Mouse (Mus musculus): ENCODE measurements around the gene Itk.
A peak's percentile ranks its signal among the peaks of the same experiment; 100 is the strongest.

The Itk gene

GRCm38 (mm10) chr11:46305881-46306520, 83.3 kb downstream of the Itk start:
- no peak for DNase-seq

DNA sequence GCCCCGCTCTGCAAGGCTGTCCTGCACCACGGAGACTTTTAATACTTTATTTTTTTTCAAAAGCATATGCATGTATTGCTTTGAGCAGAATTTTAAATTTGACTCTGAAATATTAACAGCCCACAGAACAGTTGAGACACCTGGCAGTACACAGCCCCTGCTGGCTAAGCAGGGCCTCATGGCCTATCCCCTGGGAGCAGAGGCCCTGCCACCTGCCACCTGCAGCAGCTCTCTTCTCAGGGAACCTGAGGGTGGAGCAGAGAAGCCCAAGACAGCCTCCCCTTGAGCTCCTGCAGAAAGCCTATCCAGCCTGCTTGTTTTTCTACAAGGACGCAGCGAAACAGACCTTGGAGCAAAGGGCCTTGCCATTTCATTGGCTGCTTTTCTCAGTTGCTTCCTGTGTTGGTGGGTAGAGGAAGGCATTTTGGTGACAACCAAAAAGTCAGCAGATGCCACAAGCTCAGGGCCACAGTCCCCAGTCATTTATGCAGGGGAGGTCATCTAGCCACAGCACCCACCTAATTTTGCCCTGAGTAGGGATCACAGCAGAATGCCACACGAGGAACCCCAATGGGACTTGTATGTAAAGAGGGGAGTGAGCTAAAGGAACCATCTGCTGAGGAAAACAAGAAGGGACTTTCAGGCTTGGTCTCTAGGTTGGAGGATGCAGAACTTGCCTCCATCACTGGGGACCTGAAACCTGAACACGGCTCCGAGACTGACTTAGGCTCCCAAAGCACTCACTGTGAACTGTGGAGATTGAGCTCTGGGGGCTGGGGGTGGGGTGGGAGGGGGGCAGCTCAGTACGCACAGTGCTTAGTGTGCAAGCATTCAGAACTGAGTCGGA, 84.2 kb downstream of the Itk start:
- DNase-seq, result no peak

GRCm38 (mm10) chr11:46304093-46304492, 85.2 kb downstream of the Itk start:
- DNase-seq, result no peak

DNA sequence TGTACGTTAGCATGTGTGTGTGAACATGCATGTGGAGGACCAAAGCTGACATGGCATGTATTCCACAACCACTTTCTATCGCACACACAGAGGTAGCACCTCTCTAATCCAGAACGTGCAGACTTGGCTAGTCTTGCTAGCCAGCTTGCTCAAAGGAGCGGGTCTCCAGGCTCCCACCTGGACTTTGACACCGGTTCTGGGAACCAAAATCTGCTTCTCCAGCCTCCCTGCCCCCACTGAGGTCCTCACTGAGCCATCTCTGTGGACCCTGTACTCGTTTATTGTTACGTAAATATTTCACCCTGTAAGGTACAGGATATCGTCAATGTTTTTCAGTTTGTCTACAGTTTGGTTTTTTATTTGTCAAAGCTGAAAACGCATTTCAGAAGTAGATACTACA, 86.8 kb downstream of the Itk start:
- no peak for DNase-seq

DNA sequence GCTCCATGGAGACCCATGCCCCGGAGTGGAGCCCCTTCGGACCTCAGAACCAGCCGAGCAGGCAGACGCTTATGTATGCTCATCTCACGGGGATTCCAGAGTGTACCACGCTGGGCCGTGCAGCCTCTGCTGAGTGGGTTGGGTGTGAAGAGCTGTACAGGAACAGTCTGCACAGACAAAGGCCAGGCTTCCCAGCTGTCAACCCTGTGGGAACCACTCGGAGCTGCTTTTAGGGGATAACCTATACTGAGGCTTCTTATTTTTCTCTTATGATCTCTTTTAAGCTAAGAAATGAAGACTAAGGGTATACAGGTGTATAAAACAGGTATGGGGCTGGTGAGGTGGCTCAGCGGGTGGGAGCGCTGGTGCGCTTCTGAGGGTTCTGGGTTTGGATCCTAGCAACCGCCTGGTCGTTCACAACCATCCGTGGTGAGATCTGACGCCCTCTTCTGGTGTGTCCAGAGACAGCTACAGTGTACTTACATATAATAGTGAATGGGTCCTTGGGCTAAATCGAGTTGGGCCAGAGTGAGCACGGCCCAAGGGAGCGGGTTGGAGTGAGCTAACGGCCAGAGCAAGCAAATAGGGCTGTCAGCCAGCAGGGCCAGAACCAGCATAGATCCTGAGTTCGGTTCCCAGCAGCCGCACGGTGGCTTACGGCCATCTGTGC, 87.6 kb downstream of the Itk start:
- DNase-seq, result no peak

DNA sequence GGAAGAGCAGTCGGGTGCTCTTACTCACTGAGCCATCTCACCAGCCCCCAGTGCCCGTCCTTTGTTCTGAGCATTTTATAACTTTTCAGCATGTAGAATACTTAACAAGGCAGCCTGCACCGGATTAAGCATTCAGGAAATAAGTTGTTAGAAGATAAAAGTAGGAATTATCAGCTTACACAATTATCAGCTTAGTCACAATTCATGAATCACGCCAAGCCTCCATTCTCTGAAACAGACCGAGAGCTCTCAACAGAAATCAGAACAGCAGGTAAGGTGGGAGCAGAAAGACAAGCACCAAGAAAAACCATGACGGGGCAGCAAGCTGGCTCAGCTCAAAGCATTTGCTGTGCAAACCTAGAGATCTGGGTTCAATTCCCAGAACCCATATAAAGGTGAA, 89.4 kb downstream of the Itk start:
- no peak for DNase-seq

DNA sequence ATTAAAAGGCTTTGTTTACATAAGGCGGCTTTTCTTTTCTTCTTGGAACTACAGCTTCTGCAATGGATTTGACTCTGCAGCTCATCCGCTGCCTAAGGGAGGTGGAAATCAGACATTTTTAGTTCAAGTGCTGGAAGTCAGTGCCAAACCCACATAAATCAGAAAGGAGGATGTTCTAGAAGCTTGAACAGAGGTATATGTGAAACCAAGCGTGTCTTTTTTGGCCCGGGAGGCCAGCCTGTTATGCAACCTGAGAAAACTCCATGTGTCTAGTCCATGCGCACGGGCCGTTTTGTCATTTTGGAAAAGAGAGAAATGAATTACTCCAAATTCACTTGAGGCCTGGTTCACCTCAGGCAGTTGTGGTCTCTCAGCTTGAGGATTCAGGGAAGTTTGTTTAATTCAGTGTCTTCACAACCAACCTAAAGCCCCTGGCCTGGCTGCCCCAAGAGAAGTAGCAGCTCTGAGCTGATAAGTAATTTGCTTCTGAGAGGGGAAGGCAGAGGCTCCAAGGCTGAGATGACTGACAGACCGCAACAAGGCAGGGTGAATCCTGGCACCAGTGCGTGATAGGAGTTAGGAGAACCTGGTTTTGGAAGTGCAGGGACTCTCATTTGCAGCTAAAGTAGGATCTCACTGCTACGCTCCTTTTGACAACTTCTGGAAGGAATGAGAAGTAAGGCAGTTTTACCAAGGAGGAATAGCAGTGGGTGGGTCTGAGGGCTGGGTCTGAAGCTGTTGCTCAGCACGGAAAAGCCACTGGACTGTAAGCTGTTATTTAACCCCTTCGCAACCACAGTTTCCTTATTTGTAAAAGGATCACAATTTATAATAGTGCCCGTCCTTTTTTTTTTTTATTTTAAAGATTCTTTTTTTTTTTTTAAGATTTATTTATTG, 90.2 kb downstream of the Itk start:
- DNase-seq, result no peak

DNA sequence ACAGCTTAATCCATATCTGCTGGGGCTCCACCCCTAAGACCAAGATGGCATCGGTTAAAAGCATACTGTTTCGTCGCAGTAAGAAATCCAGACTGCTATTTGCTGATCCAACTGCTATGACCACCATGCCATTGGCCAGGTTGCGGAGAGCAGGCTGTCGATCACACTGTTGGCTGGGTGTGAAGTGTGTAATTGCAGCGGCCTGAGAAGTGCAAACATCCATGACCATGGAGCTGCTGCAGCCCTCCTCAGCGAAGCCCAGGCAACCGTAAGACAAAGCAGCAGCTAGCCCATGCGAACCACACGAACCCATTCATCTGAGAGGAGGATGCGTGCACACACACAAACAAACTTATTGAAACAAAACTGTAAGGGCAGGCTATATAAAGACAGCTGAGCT, 94.9 kb downstream of the Itk start:
- DNase-seq, result no peak

- DNase-seq, result no peak
These were observed 95.8 kb downstream of the Itk start for GRCm38 (mm10) chr11:46293491-46293890.

GRCm38 (mm10) chr11:46290988-46291405, 98.3 kb downstream of the Itk start:
- DNase-seq, result peak; percentile 55

DNA sequence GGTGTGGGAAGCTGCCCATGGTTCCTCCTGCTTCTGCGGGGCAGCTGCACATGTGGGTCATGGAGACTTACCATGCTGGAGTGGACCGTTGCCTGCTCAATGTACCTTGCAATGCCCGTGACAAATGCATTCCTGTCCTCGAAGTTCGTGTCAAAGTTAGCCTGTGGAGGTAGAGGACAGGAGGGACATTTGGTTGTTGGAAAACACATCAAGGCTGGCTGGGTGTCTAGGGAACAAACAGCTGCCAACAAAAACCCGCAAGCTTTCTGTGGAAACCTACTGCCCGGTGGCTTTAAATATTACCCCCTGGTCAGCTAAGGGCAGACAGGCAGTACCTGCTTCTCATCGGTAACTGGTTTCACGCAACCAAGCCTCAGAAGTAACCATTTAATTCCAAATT, 99.8 kb downstream of the Itk start:
- DNase-seq, result no peak

- DNase-seq, result no peak
These were observed 100.3 kb downstream of the Itk start for GRCm38 (mm10) chr11:46289022-46289421.

DNA sequence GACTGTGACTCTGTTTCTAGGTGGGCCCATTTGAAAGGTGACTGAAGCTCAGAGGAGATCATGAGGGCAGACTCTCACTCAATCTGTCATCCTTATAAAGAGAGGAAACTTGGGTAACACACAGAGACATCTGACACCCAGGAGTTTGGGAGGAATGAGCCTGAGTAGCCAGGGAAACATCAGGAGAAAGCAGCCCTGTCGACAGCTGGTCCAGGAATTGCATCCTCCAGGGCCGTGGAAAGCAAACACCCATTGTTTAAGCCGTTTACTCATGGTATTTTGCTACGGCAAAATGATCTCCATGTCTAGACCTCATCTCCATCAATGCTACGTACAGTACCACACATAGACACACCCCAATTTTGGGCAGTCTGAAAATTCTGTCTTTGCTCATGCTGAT, 101.2 kb downstream of the Itk start:
- no peak for DNase-seq

- no peak for DNase-seq
These were observed 102.5 kb downstream of the Itk start for GRCm38 (mm10) chr11:46286803-46287202.

- DNase-seq, result no peak
These were observed 105.5 kb downstream of the Itk start for GRCm38 (mm10) chr11:46283800-46284199.

DNA sequence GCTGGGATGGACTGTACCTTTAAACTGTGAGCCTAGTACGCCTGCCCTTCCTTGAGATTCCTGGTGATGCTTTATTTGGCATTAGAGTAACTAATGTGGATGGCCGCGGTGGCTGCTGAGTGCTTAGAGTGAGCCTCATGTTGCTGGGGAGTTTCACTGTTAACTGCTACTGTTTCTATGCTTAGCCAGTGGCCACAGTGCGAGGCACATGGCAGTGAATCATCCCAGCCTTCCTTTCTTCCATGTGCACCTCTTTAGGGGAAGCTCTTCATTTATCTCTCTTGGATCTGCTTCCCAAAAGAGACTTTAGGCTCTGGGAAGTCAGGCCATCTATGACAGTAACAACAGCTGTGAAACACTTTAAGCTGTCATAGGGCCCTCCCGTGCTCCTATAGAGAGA, 106.7 kb downstream of the Itk start:
- no peak for DNase-seq

DNA sequence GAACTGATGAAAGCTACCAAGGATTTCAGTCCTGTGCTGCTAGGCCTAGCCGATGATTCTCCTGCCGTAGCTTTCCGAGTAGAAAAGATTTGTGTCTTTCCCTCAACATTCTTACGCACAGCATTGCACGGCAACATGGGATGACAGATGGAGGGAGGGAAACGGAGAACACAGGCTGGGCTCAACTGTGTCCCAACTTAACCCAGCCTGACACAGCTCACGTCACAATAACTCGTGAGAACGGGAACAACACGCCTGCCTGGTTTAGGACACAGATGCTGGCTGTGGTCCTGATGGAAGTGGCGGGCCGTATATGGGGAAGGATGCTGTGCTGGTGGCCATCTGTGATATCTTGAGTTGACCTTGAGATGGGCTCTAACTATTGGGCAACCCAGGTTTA, 110.6 kb downstream of the Itk start:
- DNase-seq, result no peak

DNA sequence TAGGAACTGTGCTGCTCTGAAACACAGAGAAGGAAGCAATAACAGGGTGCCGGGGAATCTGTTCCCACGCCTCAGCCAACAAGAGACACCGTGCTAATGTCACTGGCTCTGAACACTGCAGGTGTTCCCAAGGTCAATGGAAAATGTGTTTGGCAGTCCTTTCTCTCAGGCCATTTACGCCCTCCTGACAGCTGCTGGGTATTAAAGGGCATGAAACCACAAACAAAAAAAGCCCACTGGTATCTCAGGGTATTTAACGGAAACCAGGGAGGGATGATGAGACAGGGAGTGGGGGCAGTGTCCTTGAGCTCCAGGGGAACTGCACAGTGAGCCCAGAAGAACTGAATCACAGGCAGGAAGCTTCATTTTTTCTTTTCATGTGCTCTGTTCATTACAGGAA, 111.2 kb downstream of the Itk start:
- no peak for DNase-seq

GRCm38 (mm10) chr11:46276778-46277177, 112.5 kb downstream of the Itk start:
- DNase-seq, result peak; percentile 50

DNA sequence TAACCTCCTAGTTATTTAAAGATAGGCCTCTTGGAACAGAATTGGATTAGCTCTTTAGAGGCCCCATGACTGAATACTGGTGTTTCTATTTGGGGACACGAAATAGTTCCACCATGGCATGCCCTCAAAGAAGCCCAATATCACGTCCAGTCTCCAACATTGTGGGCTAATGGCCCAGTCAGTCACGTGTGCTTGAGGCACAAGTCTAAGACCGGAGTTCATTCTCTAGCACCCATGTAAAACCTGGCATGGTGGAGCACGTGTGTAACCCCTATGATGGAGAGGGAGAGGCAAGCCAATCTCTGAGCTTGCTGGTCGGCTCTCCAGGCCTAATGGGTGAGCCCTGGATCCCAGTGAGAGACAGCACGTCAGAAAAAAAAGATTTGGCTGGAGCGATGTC, 113.1 kb downstream of the Itk start:
- no peak for DNase-seq

DNA sequence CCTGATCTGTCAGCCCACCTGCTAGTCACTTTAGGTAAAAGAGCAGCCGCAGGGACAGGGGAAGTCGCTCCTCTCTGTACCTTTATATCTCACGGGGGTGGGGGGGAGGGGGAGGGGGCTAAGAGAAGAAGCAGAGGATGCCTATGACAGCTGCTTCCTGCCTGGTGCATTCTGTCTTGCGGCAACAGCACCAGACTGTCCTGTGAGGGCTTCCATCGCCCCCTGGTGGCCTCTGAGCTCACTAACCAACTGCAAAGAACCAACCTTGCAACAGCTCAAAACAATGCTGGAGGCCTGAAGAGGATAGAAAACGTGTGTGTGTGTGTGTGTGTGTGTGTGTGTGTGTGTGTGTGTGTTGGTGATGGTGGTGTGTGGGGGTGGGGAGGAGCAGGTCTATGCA, 114.0 kb downstream of the Itk start:
- DNase-seq, result peak; percentile 84
